Mouse (Mus musculus): ENCODE data around the gene Snx9. TPM values are rescaled to one million over a fixed set of nuclear protein-coding genes. Genes with fewer than 3 reads are reported as not detected.

The Snx9 gene
- polyA plus RNA-seq, 1 experiment, result 11.5 TPM

DNA sequence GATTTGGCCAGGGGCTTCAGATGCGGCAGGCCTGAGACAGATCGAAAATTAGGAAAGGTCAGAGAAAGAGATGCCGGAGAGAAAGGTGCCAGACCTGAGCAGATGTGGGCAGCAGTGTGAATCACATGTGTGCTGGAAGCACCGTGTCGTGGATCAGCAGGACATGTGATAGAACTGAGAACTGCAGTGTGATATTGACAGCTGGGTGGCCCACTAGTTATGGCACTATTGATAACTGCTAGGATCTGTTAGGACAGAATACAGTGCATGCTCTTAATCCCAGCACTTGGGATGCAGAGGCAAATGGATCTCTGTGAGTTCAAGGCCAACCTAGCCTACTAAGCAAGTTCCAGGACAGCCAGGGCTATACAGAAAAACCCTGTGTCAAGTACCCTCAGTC lies 10.3 kb upstream of the Snx9 start:
- TF ChIP-seq POLR2A (IDR thresholded peaks at IDR 0.05; ENCODE audit: borderline replicate concordance, extremely low read depth, insufficient read depth, insufficient read length, poor library complexity, severe bottlenecking) (no peak), CTCF (IDR thresholded peaks at IDR 0.05; ENCODE audit: borderline replicate concordance, extremely low read depth, insufficient read depth, insufficient read length) (no peak)

DNA sequence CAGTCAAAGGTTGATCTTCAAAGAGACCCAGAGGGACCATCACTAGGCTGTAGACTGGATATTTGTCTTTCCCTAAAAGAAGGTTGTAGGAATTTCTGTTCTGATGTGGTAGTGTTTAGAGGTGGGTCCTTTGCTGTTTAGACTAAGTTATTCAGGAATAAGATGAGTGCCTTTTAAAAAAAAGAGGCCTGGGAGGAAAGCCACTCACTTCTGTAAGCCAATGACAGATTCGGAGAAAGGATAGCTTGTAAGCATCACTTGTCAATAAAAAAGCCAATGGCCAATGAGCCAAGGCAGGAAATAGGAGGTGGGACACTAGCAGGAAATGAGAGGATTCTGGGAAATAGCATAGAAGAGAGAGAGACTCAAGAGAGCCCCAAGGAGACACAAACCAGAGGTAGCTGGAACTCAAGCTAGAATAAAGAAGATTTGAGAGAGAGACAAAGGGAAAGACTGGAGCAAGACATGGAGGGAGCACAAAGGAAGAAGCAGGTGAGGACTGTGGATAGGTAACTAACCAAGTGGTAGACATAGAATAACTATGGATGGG lies 9.8 kb upstream of the Snx9 start:
- no peak for DNase-seq (ENCODE audit: low read depth)
- TF ChIP-seq CTCF (IDR thresholded peaks at IDR 0.05; ENCODE audit: borderline replicate concordance, extremely low read depth, insufficient read depth, insufficient read length) (no peak), POLR2A (IDR thresholded peaks at IDR 0.05; ENCODE audit: borderline replicate concordance, extremely low read depth, insufficient read depth, insufficient read length, poor library complexity, severe bottlenecking) (no peak)

More for the DNA sequence above, 10.3 kb upstream of the Snx9 start:
- DNase-seq (ENCODE audit: low read depth), result no peak

DNA sequence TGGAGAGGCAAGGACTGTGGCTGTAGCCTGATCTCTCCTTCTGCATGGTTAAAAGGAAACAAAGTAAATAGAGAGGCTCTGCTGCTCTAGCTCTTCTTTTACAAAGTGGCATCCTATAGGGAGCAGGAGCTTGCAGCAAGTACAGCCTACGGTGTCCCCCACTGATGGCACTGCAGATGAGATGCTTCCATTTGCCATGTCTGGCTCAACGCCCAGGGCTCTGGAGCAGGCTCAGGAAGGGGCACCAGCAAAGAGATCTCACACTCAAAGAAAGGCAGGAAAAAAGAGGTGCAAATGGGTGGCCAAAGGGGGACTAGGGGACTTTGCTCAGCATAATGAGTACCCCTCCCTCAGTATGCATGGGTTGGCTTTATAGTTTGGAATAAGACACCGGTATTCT lies 7.0 kb upstream of the Snx9 start:
- DNase-seq (ENCODE audit: low read depth), result no peak
- no peak for TF ChIP-seq POLR2A (IDR thresholded peaks at IDR 0.05; ENCODE audit: borderline replicate concordance, extremely low read depth, insufficient read depth, insufficient read length, poor library complexity, severe bottlenecking)
- TF ChIP-seq CTCF (IDR thresholded peaks at IDR 0.05; ENCODE audit: borderline replicate concordance, extremely low read depth, insufficient read depth, insufficient read length), result no peak

DNA sequence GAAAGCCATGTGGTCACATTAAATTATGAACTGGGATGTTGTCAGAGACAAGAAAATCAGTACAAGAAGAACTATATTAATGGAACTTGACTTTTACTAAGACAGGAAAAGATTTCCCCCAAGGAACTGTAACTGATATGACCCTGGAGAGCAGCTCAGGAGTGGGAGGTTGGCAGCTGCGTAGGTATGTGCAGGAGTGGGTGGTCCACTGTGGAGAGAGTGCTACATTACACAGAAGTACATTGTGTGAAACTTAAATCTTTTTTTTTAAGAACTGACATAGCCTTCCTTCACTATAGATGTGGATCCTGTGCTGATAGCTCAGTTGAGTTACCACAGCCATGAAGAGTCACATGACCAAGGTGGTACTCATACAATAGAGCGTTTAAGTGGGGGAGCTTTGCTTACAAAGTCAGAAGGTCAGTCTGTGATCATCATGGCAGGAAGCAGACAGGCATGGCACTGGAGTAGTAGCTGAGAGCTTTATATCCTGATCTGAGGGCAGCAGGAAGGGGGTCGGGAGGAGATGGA lies 6.3 kb upstream of the Snx9 start:
- no peak for TF ChIP-seq CTCF (IDR thresholded peaks at IDR 0.05; ENCODE audit: borderline replicate concordance, extremely low read depth, insufficient read depth, insufficient read length)
- no peak for TF ChIP-seq POLR2A (IDR thresholded peaks at IDR 0.05; ENCODE audit: borderline replicate concordance, extremely low read depth, insufficient read depth, insufficient read length, poor library complexity, severe bottlenecking)
- no peak for DNase-seq (ENCODE audit: low read depth)

DNA sequence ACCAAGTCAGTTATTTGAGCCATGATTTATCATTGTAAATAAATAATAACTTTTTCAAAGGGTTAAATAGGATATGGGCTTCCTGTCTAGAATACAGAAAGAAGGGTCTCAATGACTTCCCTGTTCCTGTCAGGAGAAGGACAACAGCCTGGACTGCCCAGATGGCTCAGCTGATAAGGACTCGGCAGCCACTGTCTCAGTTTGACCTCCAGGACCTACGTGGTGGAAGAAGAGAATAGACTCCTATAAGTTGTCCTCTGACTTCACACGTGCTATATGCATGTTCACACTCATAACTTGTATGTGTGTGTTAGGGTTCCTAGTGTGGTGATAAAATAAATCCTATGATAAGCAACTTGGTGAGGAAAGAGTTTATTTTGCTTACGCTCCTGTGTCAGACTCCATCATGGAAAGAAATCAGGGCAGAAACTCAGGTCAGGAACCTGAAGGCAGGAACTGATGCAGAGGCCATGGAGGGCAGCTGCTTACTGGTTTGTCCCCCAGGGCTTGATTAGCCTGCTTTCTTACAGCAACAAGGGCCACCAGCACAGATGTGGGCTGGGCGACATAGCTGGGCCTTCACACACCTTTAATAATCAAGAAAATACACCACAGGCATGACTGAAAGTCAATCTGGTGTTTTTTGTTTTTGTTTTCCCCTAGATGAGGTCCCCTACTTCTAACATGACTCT lies 1.4 kb upstream of the Snx9 start:
- DNase-seq (ENCODE audit: low read depth), result no peak
- TF ChIP-seq CTCF (IDR thresholded peaks at IDR 0.05; ENCODE audit: borderline replicate concordance, extremely low read depth, insufficient read depth, insufficient read length), result no peak
- TF ChIP-seq POLR2A (IDR thresholded peaks at IDR 0.05; ENCODE audit: borderline replicate concordance, extremely low read depth, insufficient read depth, insufficient read length, poor library complexity, severe bottlenecking), result no peak

DNA sequence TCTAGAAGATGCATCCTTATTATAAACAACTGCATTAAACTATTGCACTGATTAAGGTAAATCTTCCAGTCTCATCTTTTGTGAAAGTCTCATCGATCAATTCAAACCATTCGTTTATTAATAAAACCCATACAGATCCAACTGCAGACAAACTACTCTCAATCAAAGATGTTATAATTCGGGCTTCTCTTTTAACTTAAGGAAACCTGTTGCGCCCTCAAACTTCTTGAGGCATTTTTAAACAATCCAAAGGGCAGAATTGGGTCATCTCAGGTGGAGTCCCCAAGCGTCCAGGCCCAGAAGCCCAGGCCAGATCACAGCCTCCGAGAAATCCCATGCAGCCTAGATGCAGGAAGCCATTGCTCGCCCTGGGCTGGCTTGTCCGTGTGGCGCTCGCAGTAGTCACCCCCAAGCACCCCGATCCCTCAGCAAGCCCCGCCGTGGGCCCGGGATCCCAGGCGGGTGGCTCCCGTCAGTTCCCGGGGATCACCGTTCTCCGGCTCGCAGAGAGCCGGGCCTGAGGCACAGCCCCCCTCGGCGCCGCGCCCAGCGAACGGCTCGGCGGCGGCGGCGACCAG lies 490 bp upstream of the Snx9 start:
- DNase-seq (ENCODE audit: low read depth), result peak; percentile 59
- no peak for TF ChIP-seq POLR2A (IDR thresholded peaks at IDR 0.05; ENCODE audit: borderline replicate concordance, extremely low read depth, insufficient read depth, insufficient read length, poor library complexity, severe bottlenecking)
- no peak for TF ChIP-seq CTCF (IDR thresholded peaks at IDR 0.05; ENCODE audit: borderline replicate concordance, extremely low read depth, insufficient read depth, insufficient read length)

DNA sequence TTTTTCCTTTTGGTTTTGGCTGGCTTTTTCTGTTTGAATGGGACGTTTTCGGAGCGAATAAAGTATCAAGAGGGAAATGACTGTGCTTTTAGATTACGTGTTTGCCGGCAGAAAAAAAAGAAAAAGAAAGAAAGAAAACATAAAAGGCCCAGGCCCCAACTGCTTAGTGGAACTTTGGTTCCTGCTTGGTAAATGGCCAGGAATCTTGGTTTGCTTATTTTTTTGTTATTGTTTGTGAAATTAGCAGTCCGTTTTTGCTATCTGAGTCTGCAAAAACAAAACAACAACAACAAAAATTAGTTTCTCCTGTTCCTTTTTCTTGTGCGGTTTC lies 779 bp downstream of the Snx9 start:
- TF ChIP-seq CTCF (IDR thresholded peaks at IDR 0.05; ENCODE audit: borderline replicate concordance, extremely low read depth, insufficient read depth, insufficient read length), result no peak
- no peak for TF ChIP-seq POLR2A (IDR thresholded peaks at IDR 0.05; ENCODE audit: borderline replicate concordance, extremely low read depth, insufficient read depth, insufficient read length, poor library complexity, severe bottlenecking)
- DNase-seq (ENCODE audit: low read depth), result no peak

DNA sequence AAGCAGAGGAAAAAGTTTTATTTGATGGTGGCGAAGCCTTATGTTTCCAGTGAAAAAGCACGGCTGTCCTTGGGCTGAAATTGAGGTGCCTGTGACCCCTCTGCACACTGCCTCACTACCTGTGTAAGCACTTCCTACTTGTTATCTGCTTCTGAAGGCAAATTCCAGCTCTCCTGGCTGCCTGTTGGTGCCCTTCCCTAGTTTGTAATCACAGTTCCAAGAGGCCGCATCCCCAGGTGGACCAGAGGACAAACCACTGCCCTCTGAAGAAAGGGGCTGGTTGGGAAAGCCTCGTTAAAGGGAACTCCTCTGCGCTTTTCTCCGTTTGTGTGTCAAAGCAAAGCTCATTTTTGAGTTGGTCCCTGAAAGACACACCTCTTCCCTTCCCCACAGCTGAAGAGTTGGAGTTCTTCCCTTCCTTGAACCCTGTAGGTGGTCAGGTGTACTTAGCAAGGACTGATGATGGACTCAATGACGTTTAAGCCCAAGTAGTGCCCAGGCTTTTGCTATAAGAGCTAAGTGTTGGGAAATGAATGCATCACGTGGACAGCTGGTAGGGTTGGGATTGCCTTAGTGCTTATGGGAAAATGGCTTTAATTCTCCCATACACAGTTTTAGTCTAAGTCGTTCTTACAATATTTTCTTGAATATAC lies 2.0 kb downstream of the Snx9 start:
- no peak for TF ChIP-seq POLR2A (IDR thresholded peaks at IDR 0.05; ENCODE audit: borderline replicate concordance, extremely low read depth, insufficient read depth, insufficient read length, poor library complexity, severe bottlenecking)
- TF ChIP-seq CTCF (IDR thresholded peaks at IDR 0.05; ENCODE audit: borderline replicate concordance, extremely low read depth, insufficient read depth, insufficient read length), result no peak
- no peak for DNase-seq (ENCODE audit: low read depth)

DNA sequence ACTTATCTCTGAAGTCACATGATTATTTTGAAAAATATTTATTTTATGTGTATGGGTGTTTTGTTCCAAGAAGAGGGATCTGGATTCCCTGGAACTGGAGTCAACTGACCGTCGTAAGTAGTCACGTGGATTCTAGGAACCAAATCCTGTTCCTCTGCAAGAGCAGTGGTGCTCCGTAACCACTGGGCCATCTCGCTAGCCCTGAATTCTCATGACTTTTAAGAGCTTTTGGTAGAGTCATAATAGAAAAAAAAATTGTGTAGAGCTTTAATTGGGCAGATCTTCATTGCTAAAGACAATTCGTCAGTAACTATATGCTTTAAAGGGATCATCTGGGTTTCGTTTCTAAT lies 2.5 kb downstream of the Snx9 start:
- TF ChIP-seq CTCF (IDR thresholded peaks at IDR 0.05; ENCODE audit: borderline replicate concordance, extremely low read depth, insufficient read depth, insufficient read length) (no peak), POLR2A (IDR thresholded peaks at IDR 0.05; ENCODE audit: borderline replicate concordance, extremely low read depth, insufficient read depth, insufficient read length, poor library complexity, severe bottlenecking) (no peak)
- DNase-seq (ENCODE audit: low read depth), result no peak

DNA sequence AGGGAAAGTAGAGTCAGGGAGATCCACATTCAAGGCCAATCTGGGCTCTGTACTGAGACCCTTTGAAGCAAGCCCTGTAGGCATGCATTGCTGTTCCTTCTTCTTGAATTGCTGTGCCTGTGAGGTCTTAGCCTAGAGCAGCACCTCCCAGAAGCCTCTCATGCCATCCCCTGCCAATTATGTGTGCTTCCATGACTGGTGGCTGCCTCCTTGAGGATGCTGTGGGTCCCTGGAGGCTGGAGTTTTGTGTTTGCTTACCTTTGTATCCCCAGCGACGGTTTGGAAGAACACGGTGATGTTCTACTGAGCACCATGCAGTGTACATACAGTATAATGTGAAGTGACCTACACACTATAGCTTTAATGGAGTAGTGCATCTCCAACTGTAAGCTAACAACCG lies 4.2 kb downstream of the Snx9 start:
- TF ChIP-seq POLR2A (IDR thresholded peaks at IDR 0.05; ENCODE audit: borderline replicate concordance, extremely low read depth, insufficient read depth, insufficient read length, poor library complexity, severe bottlenecking), result no peak
- no peak for DNase-seq (ENCODE audit: low read depth)

DNA sequence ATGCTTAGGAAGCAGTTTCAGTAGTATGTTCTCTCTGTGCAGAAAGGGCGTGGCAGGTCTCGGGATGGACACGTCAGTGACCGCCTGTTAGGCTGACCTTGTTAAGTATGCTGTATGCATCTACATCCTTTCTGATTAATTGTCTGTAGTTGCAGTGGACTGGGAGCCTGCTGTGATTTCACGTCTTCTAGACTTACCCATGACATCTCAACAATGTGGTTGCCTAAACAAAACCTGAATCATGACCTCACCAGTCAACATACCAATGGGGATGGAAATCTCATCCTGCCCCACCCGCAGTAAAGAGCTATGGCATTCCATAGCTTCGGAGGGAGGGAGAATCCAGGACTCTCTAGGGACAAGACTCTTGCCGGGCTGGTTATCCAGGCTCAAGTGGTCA lies 5.0 kb downstream of the Snx9 start:
- TF ChIP-seq POLR2A (IDR thresholded peaks at IDR 0.05; ENCODE audit: borderline replicate concordance, extremely low read depth, insufficient read depth, insufficient read length, poor library complexity, severe bottlenecking), result no peak
- no peak for TF ChIP-seq CTCF (IDR thresholded peaks at IDR 0.05; ENCODE audit: borderline replicate concordance, extremely low read depth, insufficient read depth, insufficient read length)
- DNase-seq (ENCODE audit: low read depth), result no peak

All from brain, embryonic 14.5 days (tissue).